Mouse (Mus musculus) heart, postnatal 0 days (tissue): ENCODE data around the gene Mip. TPM values are rescaled to one million over a fixed set of nuclear protein-coding genes. Genes with fewer than 3 reads are reported as not detected.
A peak's percentile ranks its signal among the peaks of the same experiment; 100 is the strongest.
"Not testable (repeated sequence)": the region's sequence is repeated elsewhere in the genome, so short reads cannot be mapped to it uniquely, and the experiment has no call there.

Source experiments
- ATAC-seq: fragments of 200-750 bp; cut with Nextera tagmentation; 2 replicates; pipeline ENCODE4 v1.8.0; 2017; ENCODE audit warnings: low read depth, moderate number of reproducible peaks, moderate library complexity; ENCODE audit not compliant: insufficient read depth
- DNase-seq: peaks from one replicate; pipeline ENCODE4 v3.0.0-alpha.2; 2016; ENCODE audit warnings: low spot score
- H3K27ac ChIP-seq: fragments of 300-500 bp; sonication (generic); 2 replicates; pipeline ENCODE4 v1.5.1; 2014; ENCODE audit warnings: low read depth, mild to moderate bottlenecking
- H3K27me3 ChIP-seq: fragments of 300-500 bp; sonication (generic); 2 replicates; pipeline ENCODE4 v1.6.1; 2014; ENCODE audit warnings: low read length, mixed read lengths; ENCODE audit not compliant: control insufficient read depth, insufficient read depth
- H3K36me3 ChIP-seq: fragments of 300-500 bp; sonication (generic); replicated peaks from 2 replicates; pipeline ENCODE4 v1.6.1; 2014; ENCODE audit warnings: low read length, mixed read lengths; ENCODE audit not compliant: control insufficient read depth, insufficient read depth
- H3K4me1 ChIP-seq: fragments of 300-500 bp; sonication (generic); 2 replicates; pipeline ENCODE4 v1.6.1; 2014; ENCODE audit warnings: antibody characterized with exemption; ENCODE audit not compliant: control insufficient read depth, insufficient read depth
- H3K4me2 ChIP-seq: fragments of 300-500 bp; sonication (generic); 2 replicates; pipeline ENCODE4 v1.6.1; 2014; ENCODE audit warnings: low read depth, mild to moderate bottlenecking, low read length, moderate library complexity
- H3K4me3 ChIP-seq: fragments of 300-500 bp; sonication (generic); 2 replicates; pipeline ENCODE4 v1.5.1; 2014; ENCODE audit warnings: low read depth, low read length
- H3K9ac ChIP-seq: fragments of 300-500 bp; sonication (generic); replicated peaks from 2 replicates; pipeline ENCODE4 v1.6.1; 2014; ENCODE audit warnings: low read depth, low read length, mixed read lengths
- H3K9me3 ChIP-seq: fragments of 300-500 bp; sonication (generic); replicated peaks from 2 replicates; pipeline ENCODE4 v1.6.1; 2016; ENCODE audit warnings: low read length; ENCODE audit not compliant: control insufficient read depth
- CTCF ChIP-seq: IDR thresholded peaks from 2 replicates; pipeline ENCODE4 v1.5.1; 2016; ENCODE audit warnings: antibody characterized with exemption, control low read depth, low read depth
- EP300 ChIP-seq: IDR thresholded peaks from 2 replicates; pipeline ENCODE4 v1.6.1; 2016; ENCODE audit warnings: antibody characterized with exemption, low read depth
- WGBS: fragments of 180-500 bp; shearing (Covaris S2); extraction: QIAGEN DNeasy Blood & Tissue Kit; methylation state at CpG from one replicate; pipeline ENCODE4 v1.1.7; 2014; 5-methylcytosine and 5-hydroxymethylcytosine counted together
- polyA plus RNA-seq: library from polyadenylated mRNA; unstranded; fragments of >200 nt; fragmentation: Nextera tagmentation; extraction: Ambion mirVana; gene quantifications from 2 replicates; pipeline ENCODE4 v1.2.1, GENCODE M21; 2015
- total RNA-seq: library from RNA; depleted of rRNA; stranded (reverse); fragments of >200 nt; gene quantifications from 2 replicates; pipeline ENCODE4 v1.2.3, GENCODE M21; 2014; ENCODE audit warnings: low replicate concordance

Gene Mip
- total and polyA plus RNA-seq, 2 experiments from 2014 or later, result not detected

DNA sequence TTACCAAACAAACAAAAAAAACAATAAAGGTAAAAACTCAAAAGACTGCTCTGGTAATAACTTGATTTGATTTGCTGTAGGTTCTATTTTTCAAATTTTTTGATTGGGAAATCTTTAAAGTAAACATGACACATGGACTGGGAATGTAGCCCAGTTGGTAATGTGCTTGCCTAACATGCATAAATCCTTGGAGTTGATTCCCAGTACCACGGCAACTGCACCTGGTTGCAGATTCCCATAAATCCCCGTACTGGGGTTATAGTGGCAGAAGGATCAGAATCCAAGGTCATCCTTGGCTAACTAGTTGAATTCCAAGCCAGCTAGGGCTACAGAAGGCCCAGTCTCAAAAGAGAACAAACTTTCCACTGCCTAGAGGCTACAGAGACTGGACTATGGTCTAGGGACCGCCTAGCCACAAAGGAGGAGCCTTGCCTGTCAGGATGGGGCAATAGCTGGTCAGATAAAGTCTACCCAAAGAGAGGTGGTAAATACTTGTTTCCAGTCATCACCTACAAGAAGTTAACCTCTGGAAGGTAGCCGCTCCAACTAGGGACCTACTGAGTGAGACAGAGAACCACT lies 28.1 kb downstream of the Mip start, which contains the start of gene Apon:
Gene Apon, plus strand, starts transcription at position 420 of the 579 bp plus-strand sequence.
- no peak within 1 kb of the TSS for H3K4me2 ChIP-seq
- 80% methylated on average over 4 of the region's 4 CpGs for WGBS
- H3K9me3 ChIP-seq, result no peaks in the 10 kb centered on the region
- H3K36me3 ChIP-seq, result peaks cover 37% of the 10 kb centered on the region
- no peak within 1 kb of the TSS for H3K27ac ChIP-seq
- ATAC-seq, result no peak
- no peaks in the 10 kb centered on the region for H3K27me3 ChIP-seq
- H3K4me3 ChIP-seq, result no peak within 1 kb of the TSS
- DNase-seq, result no peak
- no peak within 1 kb of the TSS for H3K9ac ChIP-seq
- H3K4me1 ChIP-seq, result no peaks in the 10 kb centered on the region
- no peak for TF ChIP-seq EP300
- TF ChIP-seq CTCF, result no peak

DNA sequence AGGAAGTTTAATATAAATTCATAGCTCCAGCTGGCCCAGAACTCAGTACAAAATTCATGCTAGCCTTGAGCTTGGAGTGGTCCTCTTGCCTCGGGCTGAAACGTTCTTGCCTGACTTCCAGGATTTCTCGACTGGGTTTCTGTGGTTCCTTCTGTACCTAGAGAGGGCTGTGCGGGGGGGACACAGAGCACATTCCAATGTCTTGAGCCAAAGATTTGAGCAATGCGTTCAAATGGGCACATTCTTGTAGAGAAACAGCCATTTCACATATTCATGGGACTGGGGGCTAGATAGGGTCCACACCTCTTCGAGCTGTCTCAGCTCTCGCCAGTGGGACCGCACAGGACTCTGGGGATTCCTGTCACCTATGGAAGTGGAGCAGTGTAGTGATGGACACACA lies 30.3 kb downstream of the Mip start:
- no peak overlapping the region for H3K4me2 ChIP-seq
- no peak for ATAC-seq
- no peak for DNase-seq
- no peak overlapping the region for H3K4me3 ChIP-seq
- H3K27me3 ChIP-seq, result no peaks in the 10 kb centered on the region
- TF ChIP-seq CTCF (no peak), EP300 (no peak)
- H3K9ac ChIP-seq, result no peak overlapping the region
- H3K9me3 ChIP-seq, result no peaks in the 10 kb centered on the region
- 79% methylated on average over 8 of the region's 8 CpGs for WGBS
- peaks cover 17% of the 10 kb centered on the region for H3K36me3 ChIP-seq
- H3K27ac ChIP-seq, result no peak overlapping the region
- H3K4me1 ChIP-seq, result no peaks in the 10 kb centered on the region

DNA sequence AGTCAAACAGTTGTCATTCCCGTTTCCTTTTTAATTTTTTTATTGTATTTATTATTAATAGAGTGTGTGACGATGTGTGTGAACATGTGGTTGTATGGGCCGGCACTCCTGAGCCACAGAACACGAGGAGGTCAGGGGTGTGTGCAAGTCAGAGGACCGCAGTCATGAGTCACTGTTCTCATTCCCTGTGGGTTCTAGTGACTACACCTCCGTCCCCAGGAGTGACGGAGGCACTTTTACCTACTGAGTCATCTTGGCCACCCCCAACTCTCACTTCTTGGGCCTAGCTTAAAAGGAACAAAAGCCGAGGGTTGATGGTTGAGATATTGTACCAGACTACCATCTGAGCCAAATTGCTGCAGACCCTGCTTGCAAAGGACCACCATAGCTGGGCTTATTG lies 30.7 kb downstream of the Mip start:
- Histone ChIP-seq H3K9ac (no peak overlapping the region), H3K27ac (no peak overlapping the region), H3K9me3 (no peaks in the 10 kb centered on the region), H3K4me2 (no peak overlapping the region), H3K27me3 (no peaks in the 10 kb centered on the region), H3K4me1 (no peaks in the 10 kb centered on the region), H3K36me3 (peaks cover 13% of the 10 kb centered on the region), H3K4me3 (no peak overlapping the region)
- 80% methylated on average over 8 of the region's 8 CpGs for WGBS
- TF ChIP-seq CTCF, result no peak
- TF ChIP-seq EP300, result no peak
- ATAC-seq (no peak), DNase-seq (no peak)

- H3K4me3 ChIP-seq, result no peak overlapping the region
- ATAC-seq (no peak), DNase-seq (no peak)
- no peaks in the 10 kb centered on the region for H3K4me1 ChIP-seq
- H3K36me3 ChIP-seq, result no peaks in the 10 kb centered on the region
- WGBS, result 49% methylated on average over 4 of the region's 4 CpGs
- TF ChIP-seq CTCF (no peak), EP300 (no peak)
- no peak overlapping the region for H3K9ac ChIP-seq
- H3K27ac ChIP-seq, result peak overlapping the region; percentile 43
- no peaks in the 10 kb centered on the region for H3K27me3 ChIP-seq
- no peaks in the 10 kb centered on the region for H3K9me3 ChIP-seq
- H3K4me2 ChIP-seq, result no peak overlapping the region
Measured at GRCm38 (mm10) chr10:128258953-128259352, 33.3 kb downstream of the Mip start.

GRCm38 (mm10) chr10:128259946-128260345 lies 34.3 kb downstream of the Mip start:
- H3K27me3 ChIP-seq, result no peaks in the 10 kb centered on the region
- H3K4me2 ChIP-seq, result no peak overlapping the region
- H3K36me3 ChIP-seq, result no peaks in the 10 kb centered on the region
- H3K27ac ChIP-seq, result no peak overlapping the region
- no peak overlapping the region for H3K4me3 ChIP-seq
- no peak for TF ChIP-seq CTCF
- no peak for TF ChIP-seq EP300
- no peaks in the 10 kb centered on the region for H3K9me3 ChIP-seq
- H3K9ac ChIP-seq, result no peak overlapping the region
- WGBS, result 85% methylated on average over 5 of the region's 5 CpGs
- H3K4me1 ChIP-seq, result no peaks in the 10 kb centered on the region
- DNase-seq, result no peak
- ATAC-seq, result no peak

- not testable (repeated sequence) for DNase-seq, ATAC-seq
- 87% methylated on average over 7 of the region's 7 CpGs for WGBS
Measured at GRCm38 (mm10) chr10:128260376-128260775, 34.7 kb downstream of the Mip start.

More at GRCm38 (mm10) chr10:128260376-128260775, 34.7 kb downstream of the Mip start:
- H3K27ac ChIP-seq, H3K27me3 ChIP-seq, H3K9ac ChIP-seq, H3K4me3 ChIP-seq, H3K4me2 ChIP-seq, H3K9me3 ChIP-seq, H3K4me1 ChIP-seq, H3K36me3 ChIP-seq: not testable (repeated sequence)
